Mouse (Mus musculus): Measurements from ENCODE around the gene St3gal6.

St3gal6 gene

GRCm38 (mm10) chr16:58521900-58522299 lies 2.1 kb downstream of the St3gal6 start:
- DNase-seq (ENCODE audit: low read depth, low spot score) = no peak

GRCm38 (mm10) chr16:58521182-58521581 lies 2.9 kb downstream of the St3gal6 start:
- no peak for DNase-seq (ENCODE audit: low read depth, low spot score)

GRCm38 (mm10) chr16:58520457-58520856 lies 3.6 kb downstream of the St3gal6 start:
- DNase-seq (ENCODE audit: low read depth, low spot score) = no peak

- no peak for DNase-seq (ENCODE audit: low read depth, low spot score)
Measured at GRCm38 (mm10) chr16:58519650-58520073, 4.4 kb downstream of the St3gal6 start.

GRCm38 (mm10) chr16:58516960-58517798 lies 6.9 kb downstream of the St3gal6 start:
- DNase-seq (ENCODE audit: low read depth, low spot score) = no peak

- no peak for DNase-seq (ENCODE audit: low read depth, low spot score)
Measured at GRCm38 (mm10) chr16:58516161-58516560, 7.9 kb downstream of the St3gal6 start.

- DNase-seq (ENCODE audit: low read depth, low spot score) = no peak
Measured at GRCm38 (mm10) chr16:58514565-58514964, 9.5 kb downstream of the St3gal6 start.

- no peak for DNase-seq (ENCODE audit: low read depth, low spot score)
Measured at GRCm38 (mm10) chr16:58513755-58514154, 10.3 kb downstream of the St3gal6 start.

- no peak for DNase-seq (ENCODE audit: low read depth, low spot score)
Measured at GRCm38 (mm10) chr16:58512887-58513286, 11.2 kb downstream of the St3gal6 start.

GRCm38 (mm10) chr16:58512181-58512761 lies 11.8 kb downstream of the St3gal6 start:
- DNase-seq (ENCODE audit: low read depth, low spot score) = no peak

GRCm38 (mm10) chr16:58504945-58505344 lies 19.1 kb downstream of the St3gal6 start:
- DNase-seq (ENCODE audit: low read depth, low spot score) = no peak

GRCm38 (mm10) chr16:58502566-58502965 lies 21.5 kb downstream of the St3gal6 start:
- DNase-seq (ENCODE audit: low read depth, low spot score) = no peak

- DNase-seq (ENCODE audit: low read depth, low spot score) = no peak
Measured at GRCm38 (mm10) chr16:58501760-58502301, 22.2 kb downstream of the St3gal6 start.

GRCm38 (mm10) chr16:58499650-58500049 lies 24.4 kb downstream of the St3gal6 start:
- DNase-seq (ENCODE audit: low read depth, low spot score) = no peak

GRCm38 (mm10) chr16:58499172-58499584 lies 24.9 kb downstream of the St3gal6 start:
- no peak for DNase-seq (ENCODE audit: low read depth, low spot score)

GRCm38 (mm10) chr16:58497886-58498713 lies 25.9 kb downstream of the St3gal6 start:
- DNase-seq (ENCODE audit: low read depth, low spot score) = no peak

- no peak for DNase-seq (ENCODE audit: low read depth, low spot score)
Measured at GRCm38 (mm10) chr16:58496791-58497190, 27.3 kb downstream of the St3gal6 start.

- no peak for DNase-seq (ENCODE audit: low read depth, low spot score)
Measured at GRCm38 (mm10) chr16:58487861-58488260, 36.2 kb downstream of the St3gal6 start.

- DNase-seq (ENCODE audit: low read depth, low spot score) = no peak
Measured at GRCm38 (mm10) chr16:58482296-58482695, 41.7 kb downstream of the St3gal6 start.

GRCm38 (mm10) chr16:58481906-58482270 lies 42.2 kb downstream of the St3gal6 start:
- no peak for DNase-seq (ENCODE audit: low read depth, low spot score)

GRCm38 (mm10) chr16:58481219-58481905 lies 42.7 kb downstream of the St3gal6 start:
- no peak for DNase-seq (ENCODE audit: low read depth, low spot score)
